Mouse (Mus musculus): ENCODE results near the gene Vps50.
"Not testable (repeated sequence)": the region's sequence is repeated elsewhere in the genome, so short reads cannot be mapped to it uniquely, and the experiment has no call there.

Vps50 gene

GRCm38 (mm10) chr6:3531445-3531844 is 33.3 kb downstream of the Vps50 start:
- in situ Hi-C loops (cut with MboI): no loop called here

- in situ Hi-C loops (cut with MboI): no loop called here
Measured at GRCm38 (mm10) chr6:3536048-3536447, 37.9 kb downstream of the Vps50 start.

- in situ Hi-C loops (cut with MboI): no loop called here
Measured at GRCm38 (mm10) chr6:3539470-3539869, 41.3 kb downstream of the Vps50 start.

- in situ Hi-C loops (cut with MboI): no loop called here
Measured at GRCm38 (mm10) chr6:3543862-3544261, 45.7 kb downstream of the Vps50 start.

- in situ Hi-C loops (cut with MboI): no loop called here
Measured at GRCm38 (mm10) chr6:3544970-3545369, 46.8 kb downstream of the Vps50 start.

- in situ Hi-C loops (cut with MboI): no loop called here
Measured at GRCm38 (mm10) chr6:3548959-3549358, 50.8 kb downstream of the Vps50 start.

- in situ Hi-C loops (cut with MboI): no loop called here
Measured at GRCm38 (mm10) chr6:3549992-3550391, 51.8 kb downstream of the Vps50 start.

- in situ Hi-C loops (cut with MboI): not testable (repeated sequence)
Measured at GRCm38 (mm10) chr6:3552681-3553080, 54.5 kb downstream of the Vps50 start.

- in situ Hi-C loops (cut with MboI): no loop called here
Measured at GRCm38 (mm10) chr6:3557177-3557576, 59.0 kb downstream of the Vps50 start.

GRCm38 (mm10) chr6:3560009-3560408 is 61.8 kb downstream of the Vps50 start:
- in situ Hi-C loops (cut with MboI): no loop called here

- in situ Hi-C loops (cut with MboI): no loop called here
Measured at GRCm38 (mm10) chr6:3562301-3562700, 64.1 kb downstream of the Vps50 start.

GRCm38 (mm10) chr6:3564118-3564517 is 65.9 kb downstream of the Vps50 start:
- in situ Hi-C loops (cut with MboI): not testable (repeated sequence)

GRCm38 (mm10) chr6:3565005-3565404 is 66.8 kb downstream of the Vps50 start:
- in situ Hi-C loops (cut with MboI): no loop called here

- in situ Hi-C loops (cut with MboI): no loop called here
Measured at GRCm38 (mm10) chr6:3565667-3566066, 67.5 kb downstream of the Vps50 start.

GRCm38 (mm10) chr6:3567071-3567610 is 69.0 kb downstream of the Vps50 start:
- in situ Hi-C loops (cut with MboI): no loop called here

- in situ Hi-C loops (cut with MboI): no loop called here
Measured at GRCm38 (mm10) chr6:3572221-3572815, 74.1 kb downstream of the Vps50 start.

GRCm38 (mm10) chr6:3573787-3574186 is 75.6 kb downstream of the Vps50 start:
- in situ Hi-C loops (cut with MboI): no loop called here

GRCm38 (mm10) chr6:3585402-3585801 is 87.2 kb downstream of the Vps50 start:
- in situ Hi-C loops (cut with MboI): no loop called here

GRCm38 (mm10) chr6:3590289-3590904 is 92.2 kb downstream of the Vps50 start:
- in situ Hi-C loops (cut with MboI): no loop called here

- in situ Hi-C loops (cut with MboI): no loop called here
Measured at GRCm38 (mm10) chr6:3594246-3594645, 96.1 kb downstream of the Vps50 start.

GRCm38 (mm10) chr6:3612827-3613226 is 114.6 kb downstream of the Vps50 start:
- in situ Hi-C loops (cut with MboI): no loop called here

GRCm38 (mm10) chr6:3620428-3621387 is 122.5 kb downstream of the Vps50 start:
- in situ Hi-C loops (cut with MboI): not testable (repeated sequence)
